In genomic region chr8:82773332-82774092, GRCm38 (mm10) we compare ENCODE assay signal across 8 mouse cellular contexts. TPM values are rescaled to one million over a fixed set of nuclear protein-coding genes. Genes with fewer than 3 reads are reported as not detected.
DNase-seq lines count a peak whose midpoint lies in the region; ATAC-seq and TF ChIP-seq lines count a peak whose summit lies in the region.

No protein-coding gene starts in this region.

- DNase-seq in left cerebral cortex, adult 8-10 months (ENCODE audit: low spot score in 2 of 2) = peak; percentile 7 to 19
- no peak for DNase-seq in left cerebral cortex, adult 9 months (ENCODE audit: low spot score in 2 of 2)
- peak; percentile 11 for DNase-seq in liver, embryonic 13.5 days
- no peak for DNase-seq in gastrocnemius, postnatal 4 days (ENCODE audit: low spot score in 2 of 2)
- DNase-seq in left cerebral cortex, adult 18-20 months (ENCODE audit: low spot score in 2 of 2) = no peak

- peak overlapping the region; percentile 93 for H3K9ac ChIP-seq in heart, embryonic 15.5 days
- H3K9ac ChIP-seq in liver, embryonic 13.5 days = peak overlapping the region; percentile 91
- H3K9ac ChIP-seq in neural tube, embryonic 14.5 days (replicated peaks; ENCODE audit: low read depth, low read length) = peak overlapping the region; percentile 87

- H3K4me2 ChIP-seq in heart, embryonic 15.5 days = peak overlapping the region; percentile 78
- peak overlapping the region; percentile 75 for H3K4me2 ChIP-seq in liver, embryonic 13.5 days
- peak overlapping the region; percentile 94 for H3K4me2 ChIP-seq in neural tube, embryonic 14.5 days (ENCODE audit: low read depth, low read length)

- TF ChIP-seq POLR2A in bone marrow, adult 2 months (IDR thresholded peaks at IDR 0.05; ENCODE audit: borderline replicate concordance, control insufficient read depth, low read depth, low read length) = no peak

- ATAC-seq in heart, embryonic 15.5 days (replicated peaks; ENCODE audit: insufficient number of reproducible peaks, insufficient read depth, low FRiP score, low read depth) = peak; percentile 23; the same call in 1 of the 2 replicates
- peak; percentile 55 for ATAC-seq in liver, embryonic 13.5 days (ENCODE audit: low read depth)
- no peak; the same call in 1 of the 2 replicates for ATAC-seq in neural tube, embryonic 14.5 days (ENCODE audit: low read depth)

- H3K36me3 ChIP-seq in heart, embryonic 15.5 days = peaks cover 31% of the 10 kb centered on the region
- H3K36me3 ChIP-seq in liver, embryonic 13.5 days = peaks cover 34% of the 10 kb centered on the region
- H3K36me3 ChIP-seq in neural tube, embryonic 14.5 days (ENCODE audit: control insufficient read depth, insufficient read depth, low read length) = peaks cover 11% of the 10 kb centered on the region

- H3K27ac ChIP-seq in bone marrow, adult 2 months (ENCODE audit: control insufficient read depth, insufficient read depth, low read depth, low read length, poor library complexity) = peak overlapping the region; percentile 91
- peak overlapping the region; percentile 85 for H3K27ac ChIP-seq in heart, embryonic 15.5 days
- H3K27ac ChIP-seq in liver, embryonic 13.5 days = peak overlapping the region; percentile 64
- H3K27ac ChIP-seq in neural tube, embryonic 14.5 days (ENCODE audit: low read depth, low read length) = peak overlapping the region; percentile 64

- H3K4me1 ChIP-seq in bone marrow, adult 2 months (ENCODE audit: control insufficient read depth, insufficient read depth, low read length) = peaks cover 1% of the 10 kb centered on the region; the same call in 1 of the 2 replicates
- peaks cover 10% of the 10 kb centered on the region for H3K4me1 ChIP-seq in heart, embryonic 15.5 days (replicated peaks)
- peaks cover 19% of the 10 kb centered on the region for H3K4me1 ChIP-seq in liver, embryonic 13.5 days (replicated peaks)
- H3K4me1 ChIP-seq in neural tube, embryonic 14.5 days (ENCODE audit: control insufficient read depth, insufficient read depth, low read length) = peaks cover 18% of the 10 kb centered on the region

- H3K27me3 ChIP-seq in heart, embryonic 15.5 days = no peaks in the 10 kb centered on the region
- H3K27me3 ChIP-seq in liver, embryonic 13.5 days = no peaks in the 10 kb centered on the region
- no peaks in the 10 kb centered on the region for H3K27me3 ChIP-seq in neural tube, embryonic 14.5 days (ENCODE audit: control insufficient read depth, insufficient read depth, low read length)

- H3K4me3 ChIP-seq in bone marrow, adult 2 months (replicated peaks; ENCODE audit: control insufficient read depth, low read depth, low read length) = peak overlapping the region; percentile 96
- peak overlapping the region; percentile 92 for H3K4me3 ChIP-seq in heart, embryonic 15.5 days
- peak overlapping the region; percentile 91 for H3K4me3 ChIP-seq in liver, embryonic 13.5 days (replicated peaks)
- peak overlapping the region; percentile 97 for H3K4me3 ChIP-seq in neural tube, embryonic 14.5 days (ENCODE audit: low read depth, low read length)

- TF ChIP-seq CTCF in bone marrow, adult 2 months (IDR thresholded peaks at IDR 0.05; ENCODE audit: control insufficient read depth, insufficient read depth, low read length) = no peak

- H3K9me3 ChIP-seq in heart, embryonic 15.5 days (replicated peaks) = no peaks in the 10 kb centered on the region
- no peaks in the 10 kb centered on the region for H3K9me3 ChIP-seq in liver, embryonic 13.5 days (replicated peaks)
- H3K9me3 ChIP-seq in neural tube, embryonic 14.5 days (ENCODE audit: control insufficient read depth, low read length) = no peaks in the 10 kb centered on the region

- 2% methylated on average over 35 of the region's 35 CpGs for WGBS in bone marrow, adult 2 months
- WGBS in heart, embryonic 15.5 days = 3% methylated on average over 35 of the region's 35 CpGs
- WGBS in liver, embryonic 13.5 days (ENCODE audit: insufficient replicate concordance) = 3% methylated on average over 35 of the region's 35 CpGs
- WGBS in neural tube, embryonic 14.5 days = 6% methylated on average over 35 of the region's 35 CpGs

RNA-seq across cellular contexts. Expression of gene Zfp330, which starts 0.4 kb away (rescaled TPM):
- 10 to 100 TPM; 31.6 to 35.9 (median 33.7) TPM for total RNA-seq in left cerebral cortex, adult 8-10 months (2022)
- polyA plus RNA-seq in bone marrow, adult 2 months (2011; ENCODE audit: insufficient read depth, insufficient read length, low replicate concordance, missing spikeins) = 17.0 and 31.4 TPM in 2 replicates
- polyA plus RNA-seq in heart, embryonic 15.5 days (2015; fragmentation: Nextera tagmentation; extraction: Ambion mirVana) = 39.2 and 46.2 TPM in 2 replicates
- polyA plus RNA-seq in liver, embryonic 13.5 days (2015; fragmentation: Nextera tagmentation; extraction: Ambion mirVana) = 33.8 and 37.5 TPM in 2 replicates
- 84.3 and 87.7 TPM in 2 replicates for polyA plus RNA-seq in neural tube, embryonic 14.5 days (2014; fragmentation: Nextera tagmentation; extraction: Ambion mirVana)
- 10 to 100 TPM; 30.5 to 37.7 TPM for total RNA-seq in gastrocnemius, postnatal 4 days (2021)
- 10 to 100 TPM; 33.0 to 34.1 TPM for total RNA-seq in left cerebral cortex, adult 18-20 months (2021)

Comparison
In these comparisons a context has a peak if more than half of its experiments do, and no peak if none do; other contexts are left out.
1. DNase-seq: peak in left cerebral cortex, adult 8-10 months (2 of 2) and liver, embryonic 13.5 days (single experiment); none in left cerebral cortex, adult 9 months (0 of 2), gastrocnemius, postnatal 4 days (0 of 2) and left cerebral cortex, adult 18-20 months (0 of 2).
2. Peak in every context shown above with its lines, with median percentiles within 50 percentile points of each other: H3K27ac ChIP-seq, H3K4me3 ChIP-seq, H3K4me2 ChIP-seq and H3K9ac ChIP-seq.